Mouse (Mus musculus): ENCODE results near the gene Mgat5b.
"Not testable (repeated sequence)": the region's sequence is repeated elsewhere in the genome, so short reads cannot be mapped to it uniquely, and the experiment has no call there.

The Mgat5b gene

DNA sequence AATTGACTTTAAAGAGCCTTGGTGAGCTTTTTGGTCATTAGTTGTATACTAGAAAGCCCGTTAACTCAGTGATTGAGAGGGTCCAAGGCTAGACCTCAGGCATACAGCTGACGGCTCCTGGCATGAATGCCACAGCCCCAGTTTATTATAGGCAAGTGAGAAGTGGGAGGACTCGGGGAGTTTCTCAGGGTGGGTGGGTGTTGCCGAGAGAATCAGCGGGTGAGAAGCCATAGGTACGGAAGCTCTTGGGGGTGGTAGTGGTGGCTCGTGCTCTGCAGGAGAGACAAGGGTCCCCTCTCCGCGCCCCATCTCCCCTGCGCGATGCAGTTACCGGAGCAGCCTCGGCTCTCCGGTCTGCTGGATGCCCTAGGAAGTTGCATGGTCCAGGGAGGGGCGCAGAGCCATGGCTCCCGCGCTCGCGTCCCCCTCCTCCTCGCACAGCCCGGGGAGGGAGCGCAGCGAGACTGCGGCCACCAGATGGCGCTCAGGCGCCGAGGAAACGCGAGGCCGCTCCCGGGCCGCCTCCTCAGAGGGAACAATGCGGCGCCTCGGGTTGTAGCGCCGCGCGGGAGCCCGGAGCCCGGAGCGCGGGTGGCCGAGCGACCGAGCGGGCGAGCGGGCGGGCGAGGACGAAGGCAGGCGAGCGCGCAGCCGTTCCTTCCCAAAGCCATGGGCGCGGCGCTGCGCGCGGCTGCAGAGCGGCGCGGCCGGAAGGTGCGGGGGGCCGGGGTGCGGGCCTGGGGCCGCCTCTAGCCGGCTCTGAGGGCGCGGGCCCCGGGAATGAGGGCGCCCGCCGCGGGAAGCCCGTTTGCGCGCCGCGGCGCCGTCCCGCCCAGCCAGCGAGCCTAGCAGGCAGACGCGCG is at the start of gene Mgat5b:
Gene Mgat5b (plus strand): TSS at position 541 of the 863 bp plus-strand sequence.
- DNase-seq (ENCODE audit: low spot score) = peak; percentile 89

DNA sequence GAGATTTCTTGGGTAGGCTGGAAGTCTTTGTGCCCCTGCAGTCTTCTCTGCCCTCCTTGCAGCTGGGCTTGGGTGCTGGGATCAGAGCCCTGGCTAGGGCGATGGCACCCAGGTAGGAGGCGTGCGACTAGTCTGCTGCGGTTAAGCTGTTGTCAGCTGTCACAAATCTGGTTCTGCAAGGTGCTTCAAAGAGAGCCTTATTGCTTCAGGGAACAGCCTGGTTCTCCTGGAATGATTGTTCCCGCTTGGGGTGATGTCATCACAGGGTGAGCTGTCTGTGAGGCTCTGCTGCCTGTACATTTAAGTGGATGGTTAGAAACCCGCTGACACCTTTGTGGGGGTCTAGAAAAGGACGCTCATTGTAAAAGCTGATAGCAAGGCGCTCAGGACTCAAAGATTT is 49.4 kb upstream of the Mgat5b start:
- DNase-seq (ENCODE audit: low spot score) = no peak

DNA sequence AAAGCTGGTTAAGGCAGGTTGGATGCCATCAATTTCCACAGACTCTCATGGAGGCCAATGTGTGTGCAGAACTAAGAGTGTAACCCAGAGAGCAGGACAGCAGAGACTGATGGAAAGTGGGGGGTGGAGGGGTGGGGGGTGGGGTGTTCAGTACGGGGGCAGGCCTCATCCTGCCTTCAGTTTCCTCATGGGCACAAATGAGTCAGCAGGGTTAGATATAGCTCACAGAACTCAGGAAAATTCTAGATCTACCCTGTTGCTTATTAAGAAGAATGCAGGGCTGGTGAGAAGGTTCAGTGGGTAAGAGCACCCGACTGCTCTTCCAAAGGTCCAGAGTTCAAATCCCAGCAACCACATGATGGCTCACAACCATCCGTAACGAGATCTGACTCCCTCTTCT is 49.0 kb upstream of the Mgat5b start:
- no peak for DNase-seq (ENCODE audit: low spot score)

DNA sequence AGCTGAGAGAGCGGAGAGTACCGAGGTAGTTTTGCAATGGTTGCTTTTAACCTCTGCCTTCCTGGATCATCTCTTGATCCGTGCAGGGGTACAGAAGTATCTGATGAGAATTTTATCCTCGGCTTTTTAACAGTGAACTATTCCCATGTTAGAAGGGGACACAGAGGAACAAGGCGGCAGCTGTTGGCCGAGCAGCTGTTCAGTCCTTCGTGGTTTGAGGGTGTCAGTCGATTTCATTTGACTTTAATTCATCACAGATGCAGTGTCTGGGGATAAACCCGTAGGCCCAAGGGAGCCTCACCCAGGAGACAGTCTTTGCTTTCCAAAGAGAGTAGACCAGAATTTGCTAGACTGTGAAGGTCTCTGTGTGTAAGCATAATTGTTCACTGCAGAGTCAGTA is 47.1 kb upstream of the Mgat5b start:
- no peak for DNase-seq (ENCODE audit: low spot score)

DNA sequence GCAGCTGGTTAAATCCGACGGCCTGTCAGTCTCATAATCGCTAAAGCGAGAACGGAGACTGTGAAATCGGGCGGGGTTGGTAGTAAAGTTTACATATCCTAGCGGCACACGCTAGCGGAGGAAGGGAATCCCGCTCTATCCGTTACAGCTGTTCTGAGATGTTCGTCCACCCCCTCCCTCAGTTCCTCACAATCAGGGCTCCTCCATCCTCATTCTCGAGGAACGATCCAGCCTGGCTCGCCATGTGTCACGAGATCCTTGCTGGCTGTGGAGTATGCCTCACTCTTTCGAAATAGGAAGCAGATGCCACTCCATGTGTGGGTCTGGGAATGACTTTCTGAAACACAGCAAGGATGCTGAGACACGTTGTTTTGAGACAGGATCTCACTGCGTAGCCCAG is 44.7 kb upstream of the Mgat5b start:
- DNase-seq (ENCODE audit: low spot score) = peak; percentile 58

DNA sequence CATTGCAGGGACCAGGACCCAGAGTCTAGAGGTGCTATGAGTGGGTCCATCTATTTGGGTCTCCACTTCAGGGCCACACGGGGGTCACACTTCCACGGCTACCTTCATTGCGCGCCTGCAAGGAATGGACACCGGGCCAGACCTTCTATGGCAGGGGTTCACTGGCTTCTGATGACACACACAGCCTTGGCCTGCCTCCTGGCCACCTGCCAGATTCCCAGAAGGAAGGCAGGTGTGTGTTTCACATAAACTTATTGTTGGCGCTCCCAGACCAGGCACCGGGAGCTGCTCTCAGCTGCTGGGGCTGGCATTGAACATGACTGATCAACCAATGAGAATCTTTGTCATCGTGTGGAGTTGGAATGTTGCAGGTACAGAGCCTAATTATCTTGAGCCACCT is 40.2 kb upstream of the Mgat5b start:
- no peak for DNase-seq (ENCODE audit: low spot score)

DNA sequence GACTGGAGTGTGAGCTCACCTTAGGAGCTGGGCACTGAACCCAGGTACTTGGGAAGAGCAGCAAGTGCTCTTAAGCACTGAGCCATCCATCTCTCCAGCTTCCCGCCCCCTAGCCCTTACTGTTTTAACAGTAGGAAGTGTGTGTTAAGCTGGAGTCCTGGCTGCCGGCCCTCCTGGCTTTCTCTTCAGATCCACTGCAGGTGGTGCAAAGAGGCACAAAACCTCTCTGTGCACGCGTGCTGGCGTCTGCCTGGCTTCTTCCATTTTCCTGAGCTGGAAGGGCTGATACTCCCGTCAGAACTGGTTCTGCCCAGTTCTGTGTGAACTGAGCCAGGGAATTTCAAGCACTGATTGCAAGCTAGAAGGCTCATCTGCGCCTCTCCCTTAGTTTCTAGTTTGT is 37.8 kb upstream of the Mgat5b start:
- no peak for DNase-seq (ENCODE audit: low spot score)

DNA sequence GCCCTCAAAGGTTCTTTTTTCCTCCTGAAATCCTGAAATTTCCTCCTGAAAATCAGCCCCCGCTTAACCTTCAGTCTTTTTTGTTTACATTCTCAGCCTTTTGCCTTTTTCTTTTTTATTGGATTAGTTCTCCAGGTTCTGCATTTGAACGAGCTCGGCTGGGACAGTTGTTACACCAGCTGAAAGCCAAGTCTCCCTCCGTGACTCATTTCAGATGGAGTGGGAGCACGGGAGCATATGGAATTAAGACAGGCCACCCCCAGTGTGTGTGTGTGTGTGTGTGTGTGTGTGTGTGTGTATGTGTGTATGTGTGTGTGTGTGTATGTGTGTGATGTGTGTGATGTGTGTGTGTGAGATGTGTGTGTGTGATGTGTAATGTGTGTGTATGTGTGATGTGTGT is 37.2 kb upstream of the Mgat5b start:
- DNase-seq (ENCODE audit: low spot score) = no peak

DNA sequence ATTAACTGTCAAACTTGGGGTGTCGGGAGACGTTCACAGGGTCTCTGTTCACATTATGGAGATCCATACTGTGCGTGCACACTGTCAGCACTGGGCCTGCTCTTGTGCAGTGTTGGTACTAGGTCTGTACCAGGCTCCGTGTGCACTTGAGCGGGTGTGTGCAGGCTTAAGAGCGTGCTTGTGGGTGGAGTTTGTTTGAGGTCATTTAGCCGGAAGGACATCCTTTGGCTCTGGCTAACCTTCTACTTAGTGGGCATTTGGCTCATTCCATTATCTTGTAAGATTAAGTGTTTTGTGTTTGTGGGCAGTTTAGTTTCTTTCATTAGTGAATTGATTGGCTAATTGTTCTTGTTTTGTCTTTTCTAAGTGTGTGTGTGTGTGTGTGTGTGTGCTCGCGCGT is 36.2 kb upstream of the Mgat5b start:
- no peak for DNase-seq (ENCODE audit: low spot score)

DNA sequence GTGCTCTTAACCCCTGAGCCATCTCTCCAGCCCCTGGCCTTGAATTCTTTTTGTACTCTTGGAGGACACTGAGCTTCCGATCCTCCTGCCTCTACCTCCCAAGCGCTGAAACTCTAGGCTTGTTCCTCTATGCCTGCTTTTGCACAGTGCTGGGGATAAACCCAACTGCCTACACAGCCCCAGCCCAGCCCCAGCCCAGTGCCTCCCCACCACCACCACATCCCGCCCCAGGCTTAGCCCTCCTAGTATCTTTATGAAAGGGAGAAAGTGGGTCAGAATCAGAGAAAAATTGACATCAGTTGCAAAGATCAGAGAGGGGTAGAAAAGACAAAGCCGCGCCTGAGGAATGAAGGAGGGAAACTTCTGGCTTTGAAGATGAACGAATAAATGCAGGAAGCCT is 34.6 kb upstream of the Mgat5b start:
- DNase-seq (ENCODE audit: low spot score) = no peak

DNA sequence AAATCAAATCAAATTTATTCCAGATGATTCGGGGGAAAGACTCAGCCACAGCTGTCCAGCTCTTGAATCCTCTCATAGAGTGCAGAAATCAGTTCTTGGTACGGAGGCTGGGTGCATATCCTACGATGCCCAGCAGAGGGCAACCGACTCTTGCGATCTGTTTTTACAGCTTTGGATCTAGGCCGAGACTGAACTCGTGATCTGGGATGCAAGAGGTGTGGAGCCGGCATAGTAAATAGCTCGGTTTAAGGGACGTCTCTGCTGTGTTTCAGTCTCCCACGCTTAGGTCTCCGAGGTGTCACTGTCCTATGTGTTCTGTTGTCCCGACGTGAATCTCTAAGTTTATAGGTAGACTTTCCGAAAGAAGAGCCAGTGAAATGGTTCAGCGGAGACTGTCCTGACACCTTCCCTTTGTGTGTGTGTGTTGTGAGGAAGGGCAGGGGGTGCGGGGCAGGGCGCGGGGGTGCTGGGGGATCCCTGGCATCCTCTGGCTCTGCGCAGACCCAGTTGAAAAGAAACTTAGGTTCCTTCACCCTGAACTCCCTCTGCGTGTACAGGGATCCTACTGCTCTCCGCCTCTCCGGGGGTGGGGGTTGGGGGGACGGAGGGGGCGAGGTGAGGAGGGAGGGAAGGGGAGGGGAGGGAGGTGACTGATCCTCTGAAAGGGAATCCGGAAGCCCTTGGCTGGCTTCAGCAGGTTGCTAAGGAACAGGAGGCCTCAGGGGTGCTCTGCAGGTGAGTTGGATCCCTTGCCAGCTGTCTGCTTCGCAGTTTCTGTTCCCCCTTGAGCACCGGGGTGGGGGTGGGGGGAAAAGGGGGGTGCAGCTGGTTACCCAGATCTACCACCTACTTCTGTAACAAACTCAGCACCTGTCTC is 33.1 kb upstream of the Mgat5b start:
- DNase-seq (ENCODE audit: low spot score) = peak; percentile 88

DNA sequence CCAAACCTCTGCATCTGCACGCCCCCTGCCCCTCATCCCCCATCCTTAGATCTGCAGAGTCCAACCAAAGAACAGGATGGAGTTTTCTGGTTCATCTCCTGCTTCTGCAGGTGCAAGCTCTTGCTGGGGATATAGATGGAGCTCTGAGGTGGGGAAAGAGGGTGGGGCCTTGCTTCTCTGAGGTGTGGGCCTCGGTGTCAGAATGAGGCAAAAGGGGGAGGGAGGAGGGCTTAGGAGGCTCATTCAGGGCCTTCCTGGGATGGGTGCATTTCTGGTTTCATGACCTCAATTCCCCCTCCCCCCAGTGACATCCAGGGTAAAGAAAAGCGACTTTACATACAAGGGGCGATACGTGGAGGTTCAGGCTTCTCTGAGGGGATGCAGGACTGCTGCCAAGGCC is 31.5 kb upstream of the Mgat5b start:
- DNase-seq (ENCODE audit: low spot score) = no peak

DNA sequence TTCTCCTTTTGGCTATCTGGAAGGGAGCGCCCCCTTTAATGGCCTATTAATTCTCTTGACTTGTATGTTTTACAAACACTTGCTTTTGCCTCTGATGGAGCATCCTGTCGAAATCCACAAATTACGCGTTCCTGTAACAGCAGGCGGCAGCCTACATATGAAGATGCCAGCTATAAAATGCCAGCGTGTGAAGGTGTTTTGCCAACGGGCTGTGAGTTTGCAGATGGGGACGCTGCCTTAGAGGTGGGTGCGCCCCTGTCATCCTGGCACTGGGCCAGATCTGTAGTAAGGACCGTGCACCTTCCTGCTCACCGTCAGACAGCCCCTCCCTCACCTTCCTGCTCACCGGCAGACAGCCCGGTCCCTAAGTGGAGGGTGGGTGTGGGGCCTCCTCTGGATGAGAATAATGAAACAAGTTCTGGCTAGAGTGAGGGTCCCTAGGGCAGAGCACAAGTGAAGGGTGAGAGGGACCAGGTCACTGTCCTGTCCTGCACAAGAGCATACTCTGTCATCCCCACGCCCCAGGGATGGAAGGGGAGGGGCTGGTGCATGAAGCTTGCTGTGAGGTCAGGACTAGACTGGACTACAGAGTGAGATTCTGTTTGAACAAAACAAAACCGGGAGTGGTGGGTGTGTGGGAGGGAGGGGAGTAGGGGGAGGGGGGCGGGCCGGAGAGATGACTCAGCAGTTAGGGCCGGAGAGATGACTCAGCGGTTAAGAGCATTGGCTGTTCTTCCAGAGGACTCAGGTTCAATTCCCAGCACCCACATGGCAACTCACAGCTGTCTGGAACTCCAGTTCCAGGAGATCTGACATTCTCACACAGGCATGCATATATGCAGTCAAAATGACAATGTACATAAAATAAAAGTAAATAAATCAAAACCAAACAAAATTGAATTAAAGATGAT is 24.9 kb upstream of the Mgat5b start:
- peak; percentile 44 for DNase-seq (ENCODE audit: low spot score)

DNA sequence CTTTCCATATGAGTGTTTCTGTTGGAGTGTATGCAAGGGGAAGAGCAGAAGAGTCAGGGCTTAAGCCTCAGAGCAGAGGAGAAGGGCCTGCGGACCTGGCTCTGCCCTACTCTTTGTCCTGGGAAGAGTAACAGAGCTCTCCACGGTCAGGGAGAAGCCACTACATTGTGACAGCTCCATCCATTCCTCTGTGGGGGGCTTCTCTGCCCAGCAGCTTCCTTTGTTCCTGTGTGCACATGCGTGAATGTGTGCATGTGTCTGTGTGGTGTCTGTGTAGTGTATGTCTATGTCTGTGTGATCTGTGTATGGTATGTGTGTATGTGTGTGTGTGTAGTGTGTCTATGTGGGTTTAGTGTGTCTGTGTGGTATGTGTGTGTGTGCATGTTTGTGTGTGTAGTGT is 23.3 kb upstream of the Mgat5b start:
- DNase-seq (ENCODE audit: low spot score) = no peak

DNA sequence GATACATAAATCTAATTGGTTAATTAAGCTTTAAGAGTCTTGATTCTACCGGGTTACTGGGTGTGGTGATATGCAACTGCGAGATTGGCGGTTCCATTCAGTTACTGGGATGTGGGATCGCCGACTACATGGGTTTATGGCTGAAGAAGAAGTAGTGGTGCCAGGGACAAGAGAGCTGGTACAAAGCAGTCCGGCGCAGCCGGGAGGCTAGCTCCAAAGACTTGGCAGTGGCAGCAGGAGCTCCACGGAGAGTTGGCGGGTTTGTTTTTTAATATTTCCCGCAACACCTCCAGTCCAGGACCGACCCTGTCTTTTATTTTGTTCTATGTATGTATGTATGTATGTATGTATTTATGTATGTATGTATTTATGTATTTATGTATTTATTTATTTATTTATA is 19.4 kb upstream of the Mgat5b start:
- no peak for DNase-seq (ENCODE audit: low spot score)

DNA sequence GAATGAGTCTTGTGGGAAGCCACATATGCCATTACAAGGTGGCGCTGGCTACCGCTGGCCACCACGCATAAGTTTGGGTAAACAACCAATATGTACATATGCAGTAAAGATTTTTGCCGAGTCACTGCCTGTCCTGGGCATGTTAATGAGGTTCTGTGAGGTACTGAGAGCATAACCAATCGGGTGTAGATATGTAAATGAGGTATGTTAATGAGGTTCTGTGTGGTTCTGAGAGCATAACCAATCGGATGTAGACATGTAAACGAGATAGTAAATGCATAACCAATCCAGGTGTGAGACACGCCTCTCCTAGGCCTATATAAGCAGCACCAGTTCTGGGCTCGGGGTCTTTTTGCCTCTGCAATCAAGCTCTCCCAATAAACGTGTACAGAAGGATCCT is 16.1 kb upstream of the Mgat5b start:
- DNase-seq (ENCODE audit: low spot score) = not testable (repeated sequence)

DNA sequence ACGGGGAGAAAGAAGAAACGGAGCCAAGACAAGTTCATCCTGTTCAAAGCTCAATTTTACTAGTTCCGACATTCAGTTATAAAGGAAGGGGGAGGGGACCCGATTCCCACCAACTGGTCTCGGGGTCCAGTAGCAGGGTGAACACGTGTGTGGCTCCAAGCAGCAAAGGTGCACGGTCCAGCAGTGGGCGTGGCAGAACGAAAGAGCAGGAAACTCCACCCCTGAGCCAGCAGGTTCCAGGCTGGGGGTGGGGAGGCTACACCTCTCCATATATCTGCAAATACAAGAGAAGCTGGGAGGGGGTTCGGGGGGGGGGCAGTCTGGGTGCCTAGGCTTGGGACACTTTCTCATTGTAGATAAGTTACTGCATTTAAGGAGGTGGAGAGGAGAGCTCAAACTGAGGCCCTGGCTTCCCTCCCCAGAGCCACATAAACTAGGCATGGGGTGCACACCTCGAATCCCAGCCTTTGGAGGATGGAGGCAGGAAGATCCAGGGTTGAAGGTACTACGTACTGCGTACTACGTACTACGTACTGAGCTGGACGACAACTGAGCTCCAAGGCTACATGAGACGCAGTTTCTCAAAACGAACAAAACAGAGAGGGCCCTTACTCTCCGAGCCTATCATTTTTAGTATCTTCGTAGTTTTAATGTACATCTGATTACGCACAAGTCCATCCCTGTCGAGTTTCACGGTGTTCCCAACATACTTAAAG is 12.8 kb upstream of the Mgat5b start:
- DNase-seq (ENCODE audit: low spot score) = no peak

DNA sequence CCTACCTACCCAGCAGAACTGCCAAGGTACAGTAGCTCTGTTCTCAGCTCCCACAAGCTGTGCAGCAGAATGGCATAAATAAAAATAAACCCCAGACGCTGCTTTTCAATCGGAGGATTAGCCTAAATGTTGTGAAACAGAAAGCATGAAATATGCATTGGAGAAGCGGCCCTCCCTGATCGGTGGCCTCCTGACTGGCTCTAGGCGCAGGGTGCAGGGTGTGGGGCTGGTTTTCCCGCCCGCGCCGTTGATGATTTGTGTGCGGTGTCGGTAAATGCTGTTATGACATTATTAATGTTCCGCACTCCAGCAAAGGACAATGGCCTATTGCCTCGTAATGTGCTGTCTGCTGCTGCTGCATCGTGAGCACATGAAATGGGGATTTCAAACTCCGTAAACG is 5.1 kb upstream of the Mgat5b start:
- DNase-seq (ENCODE audit: low spot score) = peak; percentile 41

DNA sequence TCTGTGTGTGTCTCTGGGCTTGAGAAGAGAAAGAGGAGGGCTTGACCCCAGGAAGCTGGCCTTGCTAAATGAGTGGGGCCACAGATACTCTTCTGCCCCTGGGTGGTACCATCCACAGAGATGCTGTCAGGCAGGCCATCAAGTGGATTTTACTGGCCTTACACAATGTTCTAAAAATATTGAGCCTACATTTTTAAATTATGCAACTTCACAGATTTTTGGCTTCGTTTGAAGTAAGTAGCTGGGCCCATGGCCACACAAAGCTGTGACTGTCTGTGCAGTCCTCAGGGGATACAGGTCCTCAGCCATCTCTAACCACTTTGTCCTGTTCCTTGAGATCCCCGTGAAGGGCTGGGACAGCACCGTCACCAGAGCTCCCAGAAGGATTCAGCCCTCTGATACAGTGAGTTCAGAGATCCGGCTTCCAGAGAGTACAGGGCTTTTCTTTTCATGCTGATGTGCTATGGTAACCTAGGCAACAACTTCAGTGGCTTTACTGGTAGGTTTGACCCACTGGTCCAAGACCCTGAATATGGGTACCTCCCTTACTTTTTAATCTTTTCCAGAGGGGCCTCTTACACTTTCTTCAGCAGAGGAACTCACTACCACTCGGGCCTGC is 4.3 kb upstream of the Mgat5b start:
- no peak for DNase-seq (ENCODE audit: low spot score)

DNA sequence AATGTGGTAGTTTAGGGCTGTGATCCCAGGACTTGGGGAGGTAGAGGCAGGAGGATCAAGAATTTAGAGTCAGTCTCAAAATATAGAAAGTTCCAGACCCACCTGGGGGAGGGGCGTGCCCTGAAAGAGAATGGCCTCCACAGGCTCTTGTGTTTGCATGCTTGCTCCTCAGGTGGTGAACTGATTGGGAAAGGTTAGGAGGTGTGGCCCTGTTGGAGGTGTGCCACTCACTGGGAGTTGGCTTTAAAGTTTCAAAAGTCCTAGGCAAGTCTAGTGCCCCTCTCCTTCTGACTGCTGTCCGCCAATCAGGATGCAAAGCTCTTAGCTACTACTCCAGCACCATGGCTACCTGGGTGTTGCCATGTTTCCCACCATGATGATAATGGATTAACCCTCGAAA is 3.4 kb upstream of the Mgat5b start:
- DNase-seq (ENCODE audit: low spot score) = no peak

DNA sequence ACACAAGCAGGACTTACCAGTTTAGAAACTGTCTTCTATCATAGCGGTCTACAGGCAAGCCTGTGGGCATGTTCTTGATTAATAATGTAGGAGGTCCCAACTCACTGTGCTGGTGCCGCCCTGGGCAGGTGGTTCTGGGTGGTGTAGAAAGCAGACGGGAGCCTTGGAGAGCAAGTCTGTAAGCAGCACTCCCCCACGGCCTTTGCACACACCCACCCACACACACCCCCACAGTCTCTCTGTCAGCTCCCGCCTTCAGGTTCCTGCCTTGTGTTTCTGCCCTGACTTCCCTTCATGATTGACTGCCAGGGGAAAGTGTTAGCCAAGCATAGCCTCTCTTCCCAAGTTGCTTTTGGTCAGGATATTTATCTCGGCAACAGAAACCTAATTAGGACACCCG is 1.3 kb upstream of the Mgat5b start:
- DNase-seq (ENCODE audit: low spot score) = no peak

Data from layer of hippocampus, adult 11-12 months (tissue).